Mouse (Mus musculus): ENCODE results near the gene Pcp2.

DNA sequence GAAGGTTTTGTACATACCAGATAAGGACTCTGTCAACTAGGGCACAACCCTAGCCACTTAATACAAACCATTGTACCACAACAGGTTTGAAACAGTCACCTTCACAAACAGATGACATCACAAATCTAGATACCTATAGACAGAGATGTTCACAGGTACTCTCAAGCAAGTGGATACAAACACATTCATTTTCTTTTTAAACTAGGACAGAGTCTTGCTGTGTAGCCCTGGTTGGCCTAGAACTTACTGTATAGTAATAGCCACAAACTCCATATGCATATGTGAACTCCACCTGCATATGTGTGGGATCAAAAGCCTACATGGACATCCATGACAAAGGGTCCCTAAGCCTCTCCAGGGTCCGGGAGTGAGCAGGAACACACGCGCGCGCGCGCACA lies 38.4 kb downstream of the Pcp2 start, which contains the start of gene Camsap3:
- no peak for TF ChIP-seq CTCF (IDR thresholded peaks at IDR 0.05; ENCODE audit: extremely low read depth, insufficient read depth, low read length)
- TF ChIP-seq POLR2A (IDR thresholded peaks at IDR 0.05; ENCODE audit: extremely low read depth, insufficient read depth, low read length): no peak
